Mouse (Mus musculus): ENCODE data around the gene Rnf152.

DNA sequence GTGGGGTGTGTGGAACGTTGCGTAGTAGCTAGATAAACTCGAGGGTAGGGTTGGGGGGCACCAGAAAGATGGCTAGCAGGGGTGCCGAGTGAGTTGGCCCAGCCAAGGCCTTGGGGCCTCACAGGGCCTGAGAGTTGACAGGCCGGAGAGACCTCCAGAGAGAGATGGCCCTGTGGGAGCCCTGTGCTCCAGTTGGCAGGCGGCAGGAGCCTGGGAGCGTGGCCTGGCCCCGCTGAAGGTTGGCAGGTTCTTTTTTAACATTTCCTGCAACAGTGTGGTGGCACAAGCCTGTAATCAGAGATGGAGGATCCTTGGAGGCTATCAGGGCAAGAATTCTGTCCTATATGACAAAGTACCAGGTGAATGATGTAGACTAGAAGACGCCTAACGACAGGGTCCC lies 85.4 kb downstream of the Rnf152 start:
- TF ChIP-seq CTCF (IDR thresholded peaks at IDR 0.05; ENCODE audit: extremely low read depth, insufficient read length, insufficient replicate concordance, low read depth, low read length) (no peak), POLR2A (IDR thresholded peaks at IDR 0.05; ENCODE audit: low read depth, low read length) (no peak)
